Mouse (Mus musculus): ENCODE measurements around the gene Tyrp1. TPM values are rescaled to one million over a fixed set of nuclear protein-coding genes. Genes with fewer than 3 reads are reported as not detected.
A peak's percentile ranks its signal among the peaks of the same experiment; 100 is the strongest.

Gene Tyrp1
- total RNA-seq, 2 experiments from 2014 or later, result not detected

- peak; percentile 54 for TF ChIP-seq CTCF (IDR thresholded peaks at IDR 0.05)
- DNase-seq, result no peak
- H3K4me3 ChIP-seq, result no peak overlapping the region
- no peak overlapping the region for H3K27ac ChIP-seq
- intact Hi-C loops (cut with DNase I), result no loop called here
These were observed 32.1 kb downstream of the Tyrp1 start for GRCm38 (mm10) chr4:80866065-80866464.

GRCm38 (mm10) chr4:80869598-80869997, 35.7 kb downstream of the Tyrp1 start:
- peak; percentile 9; the same call in 1 of the 2 replicates for TF ChIP-seq CTCF (IDR thresholded peaks at IDR 0.05)
- intact Hi-C loops (cut with DNase I), result no loop called here
- Histone ChIP-seq H3K27ac (no peak overlapping the region), H3K4me3 (no peak overlapping the region)
- DNase-seq, result no peak

GRCm38 (mm10) chr4:80872847-80873644, 39.1 kb downstream of the Tyrp1 start:
- DNase-seq, result no peak
- intact Hi-C loops (cut with DNase I), result loop anchor here (5.0 kb wide), 2 partner anchors 79 to 379 kb away; no protein-coding TSS in a partner anchor
- Histone ChIP-seq H3K4me3 (no peak overlapping the region), H3K27ac (no peak overlapping the region)
- TF ChIP-seq CTCF (IDR thresholded peaks at IDR 0.05), result peak; percentile 70

GRCm38 (mm10) chr4:80874121-80874859, 40.4 kb downstream of the Tyrp1 start:
- no peak for DNase-seq
- Histone ChIP-seq H3K27ac (no peak overlapping the region), H3K4me3 (no peak overlapping the region)
- intact Hi-C loops (cut with DNase I), result loop anchor here (5.0 kb wide), 2 partner anchors 78 to 378 kb away; no protein-coding TSS in a partner anchor
- no peak for TF ChIP-seq CTCF (IDR thresholded peaks at IDR 0.05)

- DNase-seq, result no peak
- intact Hi-C loops (cut with DNase I), result loop anchor here (5.0 kb wide), 1 partner anchor 37 kb away; the partner anchor contains the start of gene Lurap1l
- Histone ChIP-seq H3K27ac (no peak overlapping the region), H3K4me3 (no peak overlapping the region)
- no peak for TF ChIP-seq CTCF (IDR thresholded peaks at IDR 0.05)
These were observed 41.1 kb downstream of the Tyrp1 start for GRCm38 (mm10) chr4:80875055-80875454.

GRCm38 (mm10) chr4:80881996-80882599, 48.2 kb downstream of the Tyrp1 start:
- Histone ChIP-seq H3K4me3 (no peak overlapping the region), H3K27ac (no peak overlapping the region)
- TF ChIP-seq CTCF (IDR thresholded peaks at IDR 0.05), result no peak
- DNase-seq, result no peak
- intact Hi-C loops (cut with DNase I), result no loop called here

- intact Hi-C loops (cut with DNase I), result no loop called here
- DNase-seq, result no peak
- Histone ChIP-seq H3K27ac (no peak overlapping the region), H3K4me3 (no peak overlapping the region)
- no peak for TF ChIP-seq CTCF (IDR thresholded peaks at IDR 0.05)
These were observed 52.7 kb downstream of the Tyrp1 start for GRCm38 (mm10) chr4:80886631-80887030.

GRCm38 (mm10) chr4:80891004-80891403, 57.1 kb downstream of the Tyrp1 start:
- no peak for TF ChIP-seq CTCF (IDR thresholded peaks at IDR 0.05)
- DNase-seq, result no peak
- intact Hi-C loops (cut with DNase I), result no loop called here
- Histone ChIP-seq H3K27ac (no peak overlapping the region), H3K4me3 (no peak overlapping the region)

- Histone ChIP-seq H3K27ac (no peak overlapping the region), H3K4me3 (no peak overlapping the region)
- intact Hi-C loops (cut with DNase I), result no loop called here
- no peak for DNase-seq
- TF ChIP-seq CTCF (IDR thresholded peaks at IDR 0.05), result no peak
These were observed 61.5 kb downstream of the Tyrp1 start for GRCm38 (mm10) chr4:80895278-80895894.

Other genes starting within 250 kb of the Tyrp1 start
- gene Lurap1l, start 76.5 kb downstream of the Tyrp1 start, total RNA-seq (2021), result 1 to 10 TPM in 1 of 2 experiments, under 1 TPM in 1; 0.97 to 1.3 TPM

Data from gastrocnemius, adult 2 months (tissue).